Mouse (Mus musculus): ENCODE results near the gene Nebl. TPM values are rescaled to one million over a fixed set of nuclear protein-coding genes. Genes with fewer than 3 reads are reported as not detected.

Gene Nebl
- total RNA-seq, 2 experiments from 2014 or later: 148 to 159 TPM

GRCm38 (mm10) chr2:17698161-17699087 lies 32.8 kb downstream of the Nebl start:
- peak overlapping the region; percentile 66; the same call in 1 of the 2 replicates for H3K27ac ChIP-seq
- TF ChIP-seq CTCF (conservative IDR thresholded peaks at IDR 0.05): no peak
- H3K4me3 ChIP-seq: no peak overlapping the region
- no peak for DNase-seq (ENCODE audit: low spot score in 2 of 2)

GRCm38 (mm10) chr2:17692926-17693325 lies 38.3 kb downstream of the Nebl start:
- DNase-seq (ENCODE audit: low spot score in 2 of 2): no peak
- peak overlapping the region; percentile 25; the same call in 1 of the 2 replicates for H3K27ac ChIP-seq
- no peak overlapping the region for H3K4me3 ChIP-seq
- TF ChIP-seq CTCF (conservative IDR thresholded peaks at IDR 0.05): no peak

GRCm38 (mm10) chr2:17690264-17690663 lies 41.0 kb downstream of the Nebl start:
- Histone ChIP-seq H3K27ac (peak overlapping the region; percentile 43), H3K4me3 (no peak overlapping the region)
- TF ChIP-seq CTCF (conservative IDR thresholded peaks at IDR 0.05): no peak
- DNase-seq (ENCODE audit: low spot score in 2 of 2): no peak

GRCm38 (mm10) chr2:17687141-17687540 lies 44.1 kb downstream of the Nebl start:
- no peak for TF ChIP-seq CTCF (conservative IDR thresholded peaks at IDR 0.05)
- DNase-seq (ENCODE audit: low spot score in 2 of 2): no peak
- H3K27ac ChIP-seq: peak overlapping the region; percentile 24; the same call in 1 of the 2 replicates
- H3K4me3 ChIP-seq: no peak overlapping the region

- H3K4me3 ChIP-seq: no peak overlapping the region
- DNase-seq (ENCODE audit: low spot score in 2 of 2): no peak
- peak overlapping the region; percentile 70 for H3K27ac ChIP-seq
- no peak for TF ChIP-seq CTCF (conservative IDR thresholded peaks at IDR 0.05)
These were observed 47.8 kb downstream of the Nebl start for GRCm38 (mm10) chr2:17683326-17684040.

- TF ChIP-seq CTCF (conservative IDR thresholded peaks at IDR 0.05): no peak
- DNase-seq (ENCODE audit: low spot score in 2 of 2): no peak
- Histone ChIP-seq H3K27ac (peak overlapping the region; percentile 46), H3K4me3 (no peak overlapping the region)
These were observed 59.1 kb downstream of the Nebl start for GRCm38 (mm10) chr2:17672156-17672555.

GRCm38 (mm10) chr2:17671566-17671965 lies 59.7 kb downstream of the Nebl start:
- Histone ChIP-seq H3K27ac (peak overlapping the region; percentile 46; the same call in 1 of the 2 replicates), H3K4me3 (no peak overlapping the region)
- no peak for TF ChIP-seq CTCF (conservative IDR thresholded peaks at IDR 0.05)
- DNase-seq (ENCODE audit: low spot score in 2 of 2): no peak

- TF ChIP-seq CTCF (conservative IDR thresholded peaks at IDR 0.05): no peak
- DNase-seq (ENCODE audit: low spot score in 2 of 2): peak in 1 of 2 experiments; percentile 23
- peak overlapping the region; percentile 24; the same call in 1 of the 2 replicates for H3K4me3 ChIP-seq
- peak overlapping the region; percentile 77 for H3K27ac ChIP-seq
These were observed 61.3 kb downstream of the Nebl start for GRCm38 (mm10) chr2:17669953-17670352.

GRCm38 (mm10) chr2:17669000-17669399 lies 62.3 kb downstream of the Nebl start:
- H3K27ac ChIP-seq: peak overlapping the region; percentile 77

GRCm38 (mm10) chr2:17658176-17658575 lies 73.1 kb downstream of the Nebl start:
- no peak for TF ChIP-seq CTCF (conservative IDR thresholded peaks at IDR 0.05)
- no peak for DNase-seq (ENCODE audit: low spot score in 2 of 2)
- H3K4me3 ChIP-seq: no peak overlapping the region; the same call in 1 of the 2 replicates
- H3K27ac ChIP-seq: no peak overlapping the region

More at GRCm38 (mm10) chr2:17669000-17669399, 62.3 kb downstream of the Nebl start:
- peak; percentile 49 to 67 for DNase-seq (ENCODE audit: low spot score in 2 of 2)
- H3K4me3 ChIP-seq: no peak overlapping the region
- no peak for TF ChIP-seq CTCF (conservative IDR thresholded peaks at IDR 0.05)

GRCm38 (mm10) chr2:17650147-17650834 lies 81.0 kb downstream of the Nebl start:
- no peak overlapping the region for H3K27ac ChIP-seq
- no peak for TF ChIP-seq CTCF (conservative IDR thresholded peaks at IDR 0.05)
- no peak for DNase-seq (ENCODE audit: low spot score in 2 of 2)
- no peak overlapping the region for H3K4me3 ChIP-seq

GRCm38 (mm10) chr2:17649728-17650127 lies 81.5 kb downstream of the Nebl start:
- TF ChIP-seq CTCF (conservative IDR thresholded peaks at IDR 0.05): no peak
- H3K4me3 ChIP-seq: no peak overlapping the region
- no peak for DNase-seq (ENCODE audit: low spot score in 2 of 2)
- H3K27ac ChIP-seq: no peak overlapping the region
